Mouse (Mus musculus) layer of hippocampus, adult 18-20 months (tissue): ENCODE measurements at regions not wholly inside any gene's neighbourhood (a gene's known extent, or its start where the extent isn't known, plus 50 kb on each side); places are given as distances from the start of the nearest gene placed in this dataset.

Source experiments
- DNase-seq, 2 experiments: peaks; one replicate each; pipeline ENCODE4 v3.0.0; 2022; ENCODE audit warnings: low spot score in 2 of 2

DNA sequence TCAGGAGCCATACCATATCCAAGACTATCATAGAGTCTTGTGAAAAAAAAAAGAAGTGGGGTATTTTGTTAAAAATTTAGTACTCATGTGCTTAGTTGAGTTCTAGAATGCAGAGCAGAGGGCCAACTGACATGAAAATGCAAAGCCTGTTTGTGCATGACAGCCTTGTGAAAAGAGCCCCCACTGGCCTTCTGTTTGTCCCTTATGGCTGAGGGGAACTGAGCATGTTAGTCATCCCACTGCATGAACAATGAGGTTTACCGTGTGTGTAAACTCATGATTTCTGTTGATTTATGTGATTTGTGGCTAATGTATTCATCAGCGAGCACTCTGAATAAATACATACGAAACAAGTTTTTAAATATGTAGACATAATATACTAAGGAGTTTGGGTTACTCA is 266.1 kb upstream of the Nox3 start:
- DNase-seq: peak; percentile 29 to 64

- no peak for DNase-seq
Measured at GRCm38 (mm10) chr17:3946540-3946939, 250.5 kb upstream of the Nox3 start.

DNA sequence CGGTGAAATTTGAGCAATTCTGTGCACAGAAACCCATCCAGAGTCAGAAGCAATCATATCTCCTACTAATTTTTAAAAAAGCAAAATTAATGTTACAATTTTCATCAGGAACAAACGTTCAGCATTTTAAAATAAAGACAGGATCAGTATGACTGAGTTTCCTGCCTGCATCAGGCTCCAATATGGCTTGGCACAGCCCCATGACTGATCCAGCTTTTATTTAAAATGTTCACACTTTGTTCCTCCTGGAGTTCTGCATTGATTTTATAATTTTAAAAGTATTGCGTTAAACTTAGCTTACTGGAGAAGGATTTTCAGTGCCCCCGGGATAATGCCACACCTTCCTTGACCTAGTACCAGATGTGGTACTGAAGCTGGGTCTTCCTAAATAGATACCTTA is 240.3 kb upstream of the Nox3 start:
- DNase-seq: peak; percentile 25 to 76

DNA sequence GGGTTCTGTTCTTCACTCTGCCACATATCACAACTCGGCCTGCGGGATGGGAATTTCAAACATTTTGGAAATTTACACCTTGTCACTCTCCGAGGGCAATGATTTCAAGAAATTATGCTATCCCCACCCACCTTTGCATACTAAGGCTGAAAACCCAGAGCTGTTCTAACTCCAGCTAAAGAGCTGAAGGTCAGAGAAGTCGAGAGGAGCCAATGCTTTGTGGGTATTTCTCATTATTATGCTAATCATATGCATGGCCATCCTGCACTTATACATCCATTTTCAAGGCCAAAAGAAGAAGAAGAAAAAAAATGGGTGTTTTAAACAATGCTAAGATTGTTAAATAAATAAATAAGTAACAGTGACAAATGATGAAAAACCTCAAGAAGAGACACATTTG is 237.1 kb upstream of the Nox3 start:
- no peak for DNase-seq

- DNase-seq: peak in 1 of 2 experiments; percentile 24
Measured at GRCm38 (mm10) chr17:3932071-3932470, 236.0 kb upstream of the Nox3 start.

DNA sequence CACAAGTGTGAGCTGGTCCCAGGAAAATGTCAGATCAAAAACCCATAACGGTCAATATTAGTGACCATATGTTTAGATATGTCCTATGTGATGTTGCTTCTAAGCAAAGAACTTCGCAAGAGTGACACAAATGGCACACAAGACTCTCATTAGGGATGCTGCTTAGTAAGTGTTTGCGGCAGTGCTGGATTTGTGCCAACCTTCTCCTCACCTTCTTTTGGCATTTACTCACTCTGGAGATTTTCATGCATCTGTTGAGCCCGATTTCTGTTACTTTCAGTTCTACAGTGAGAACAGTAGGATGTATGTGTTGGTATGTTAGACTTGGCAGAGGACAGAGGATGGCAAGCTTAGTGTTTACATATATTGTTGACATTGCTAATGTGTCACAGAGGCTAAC is 231.0 kb upstream of the Nox3 start:
- no peak for DNase-seq

DNA sequence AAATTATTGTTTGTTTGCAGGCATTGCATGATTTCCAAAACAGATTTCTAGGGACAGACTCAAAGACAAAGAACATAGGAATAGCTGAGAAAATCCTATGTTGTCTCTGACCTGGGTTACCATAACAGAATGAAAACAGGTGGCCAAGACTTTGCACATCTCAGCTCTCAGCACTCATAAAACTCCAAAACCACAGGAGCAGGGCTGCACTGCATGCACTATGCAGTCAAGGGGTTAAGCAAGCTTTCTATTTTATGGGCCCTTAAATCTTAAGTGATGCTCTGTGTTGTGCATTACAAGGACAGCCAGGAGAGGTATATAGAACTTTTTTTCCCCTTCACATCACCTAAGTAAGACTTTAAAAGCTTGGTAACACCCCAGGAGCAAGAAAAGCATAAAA is 224.2 kb upstream of the Nox3 start:
- no peak for DNase-seq

DNA sequence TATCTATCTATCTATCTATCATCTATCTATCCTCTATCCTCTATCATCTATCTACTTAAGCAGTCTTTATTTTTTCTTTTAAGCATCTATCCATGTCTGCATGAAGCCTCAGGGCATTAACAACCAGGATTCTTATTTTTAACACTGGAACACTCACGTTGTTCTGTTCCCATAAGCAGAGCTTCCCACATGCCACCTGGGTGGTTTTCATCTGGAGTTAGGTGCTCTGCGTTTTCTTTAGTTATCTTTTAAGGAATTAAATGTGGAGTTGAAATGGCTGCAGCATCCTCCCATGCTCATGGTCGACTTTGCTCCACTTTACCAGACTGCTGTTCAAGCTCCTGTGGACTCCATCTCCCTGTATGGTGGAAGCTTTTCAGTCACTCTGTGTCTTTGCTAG is 196.8 kb upstream of the Nox3 start:
- DNase-seq: peak in 1 of 2 experiments; percentile 28

DNA sequence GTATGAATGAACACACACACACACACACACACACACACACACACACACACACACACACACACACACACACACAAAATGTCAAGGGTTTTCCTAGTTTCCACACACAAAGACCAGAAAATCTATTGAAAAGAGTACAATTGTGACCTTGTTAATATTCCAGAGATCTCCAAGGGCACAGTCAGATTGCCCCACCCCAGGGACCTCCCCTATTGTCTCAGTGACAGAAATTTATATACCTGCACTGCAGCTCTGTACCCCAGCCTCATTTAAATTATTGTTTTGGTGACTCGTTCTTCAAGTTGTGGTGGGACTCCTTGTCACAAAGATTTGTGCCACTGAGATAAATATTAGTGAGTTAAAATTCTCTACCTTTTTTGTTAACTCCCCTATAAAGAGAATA is 187.1 kb upstream of the Nox3 start:
- DNase-seq: no peak

DNA sequence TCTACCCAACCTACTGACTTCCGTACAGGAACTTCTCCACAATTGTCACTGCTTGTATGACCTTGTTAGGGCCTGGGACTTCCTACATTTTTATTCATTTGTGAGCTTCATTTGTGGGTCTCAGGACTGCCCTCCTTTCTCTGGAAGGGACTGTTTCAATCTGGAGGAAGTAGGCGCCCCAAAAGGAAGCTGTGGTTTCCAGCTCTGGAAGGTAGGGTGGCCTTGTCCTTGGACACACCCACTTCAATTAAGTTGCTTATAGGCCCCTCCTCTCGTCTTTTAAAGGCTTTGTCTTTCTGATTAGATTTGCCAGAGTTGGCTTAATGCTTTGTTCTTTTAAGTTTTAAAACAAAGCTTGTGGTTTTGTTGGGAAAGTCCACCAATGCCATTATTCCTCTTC is 183.0 kb upstream of the Nox3 start:
- no peak for DNase-seq

- DNase-seq: no peak
Measured at GRCm38 (mm10) chr17:3869459-3870194, 173.6 kb upstream of the Nox3 start.

- no peak for DNase-seq
Measured at GRCm38 (mm10) chr17:3862384-3862783, 166.3 kb upstream of the Nox3 start.

GRCm38 (mm10) chr17:3836386-3836785 is 140.3 kb upstream of the Nox3 start:
- no peak for DNase-seq

GRCm38 (mm10) chr17:3811187-3811586 is 115.1 kb upstream of the Nox3 start:
- DNase-seq: no peak

DNA sequence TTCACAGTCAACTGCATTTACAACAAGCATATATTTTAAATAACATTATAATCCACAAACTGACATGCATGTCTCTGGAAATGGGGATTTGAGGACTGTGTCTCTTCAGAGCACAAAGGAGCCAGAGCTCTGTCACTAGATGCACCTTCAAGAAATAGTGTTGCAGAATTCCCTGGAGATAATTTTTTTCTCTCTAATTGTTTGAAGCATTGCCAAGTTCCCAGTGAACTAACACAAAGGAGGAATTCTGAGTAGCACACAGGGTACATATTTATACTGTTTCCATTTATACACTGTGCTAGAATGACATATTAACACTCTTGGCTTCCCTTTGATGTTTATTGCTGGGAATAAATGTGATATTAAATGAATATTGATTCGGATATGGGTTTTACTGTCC is 107.4 kb upstream of the Nox3 start:
- DNase-seq: no peak

DNA sequence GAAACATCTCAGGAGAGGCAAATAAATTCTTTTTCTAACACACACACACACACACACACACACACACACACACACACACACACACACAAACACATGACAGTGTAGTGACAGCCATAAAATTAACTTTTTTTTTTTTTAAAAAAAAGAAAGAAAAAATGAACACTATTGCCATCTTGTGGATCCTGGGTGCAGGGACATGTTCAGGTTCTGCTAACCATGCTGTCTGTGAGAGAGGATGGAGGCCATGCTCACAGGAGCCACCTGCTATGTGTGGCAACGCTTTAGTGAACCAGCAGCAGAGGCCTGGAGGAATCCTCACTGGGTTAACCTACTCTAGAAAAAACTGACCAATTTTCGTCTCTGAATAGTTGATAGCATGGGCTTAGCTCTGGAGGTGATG is 96.5 kb upstream of the Nox3 start:
- peak in 1 of 2 experiments; percentile 59 for DNase-seq

- no peak for DNase-seq
Measured at GRCm38 (mm10) chr17:3782156-3782555, 86.1 kb upstream of the Nox3 start.

GRCm38 (mm10) chr17:3777691-3778090 is 81.6 kb upstream of the Nox3 start:
- no peak for DNase-seq

- no peak for DNase-seq
Measured at GRCm38 (mm10) chr17:3747808-3748335, 51.8 kb upstream of the Nox3 start.
